In the genomic region with DNA sequence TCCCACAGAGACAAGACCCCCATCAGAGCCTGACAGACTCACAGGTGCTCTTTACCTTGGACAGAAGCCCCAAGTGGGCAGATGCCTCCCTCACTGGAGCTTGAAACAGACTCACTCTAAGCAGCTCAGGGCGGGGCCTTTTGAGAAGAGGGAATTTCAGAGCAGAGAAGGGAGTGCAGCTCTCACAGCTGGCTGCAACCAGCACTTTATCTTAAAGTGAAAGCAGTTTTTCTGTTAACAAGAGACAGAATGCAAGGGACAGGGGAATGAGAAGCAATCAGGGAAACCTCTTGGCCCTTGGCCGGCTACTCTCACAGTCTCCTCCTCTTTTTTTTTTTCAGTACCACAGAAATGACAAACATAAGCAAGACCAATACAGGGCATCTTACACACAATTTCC, we compare ENCODE assay signal across 10 mouse cellular contexts. TPM values are rescaled to one million over a fixed set of nuclear protein-coding genes. Genes with fewer than 3 reads are reported as not detected.
A peak's percentile ranks its signal among the peaks of the same experiment; 100 is the strongest.
DNase-seq lines count a peak whose midpoint lies in the region; ATAC-seq and TF ChIP-seq lines count a peak whose summit lies in the region.
"Had no signal": no experiment of that assay in that cellular context is flagged by ENCODE, and none has a peak within 500 bp of the region (broad histone marks: within the 10 kb centered on the region; RNA-seq: fewer than 3 reads in every experiment).

No protein-coding gene starts in this region.

- H3K36me3 ChIP-seq in midbrain, postnatal 0 days (ENCODE audit: insufficient read depth, low read length) = no peaks in the 10 kb centered on the region
- no peaks in the 10 kb centered on the region for H3K36me3 ChIP-seq in forebrain, embryonic 12.5 days (replicated peaks)
- H3K36me3 ChIP-seq: embryonic facial prominence, embryonic 12.5 days; midbrain, embryonic 12.5 days had no signal

- DNase-seq in embryo, embryonic 11 days = peak; percentile 24
- DNase-seq in embryo, embryonic 9.5 days (ENCODE audit: extremely low spot score) = no peak
- peak; percentile 21 for DNase-seq in kidney, postnatal 14 days
- DNase-seq in ovary, postnatal 36 days (ENCODE audit: low spot score) = peak; percentile 45
- no peak for DNase-seq in midbrain, postnatal 0 days (ENCODE audit: low spot score)

- H3K27ac ChIP-seq in midbrain, postnatal 0 days (ENCODE audit: low read depth, low read length) = no peak overlapping the region
- no peak overlapping the region for H3K27ac ChIP-seq in forebrain, embryonic 12.5 days
- H3K27ac ChIP-seq: embryonic facial prominence, embryonic 12.5 days; midbrain, embryonic 12.5 days had no signal

- 0 out of 2 replicates have a peak, but pooled peaks have one; percentile 32 for ATAC-seq in common myeloid progenitor, adult 5-6 weeks (replicated peaks; ENCODE audit: low read depth, poor library complexity, severe bottlenecking)
- no peak for ATAC-seq in midbrain, postnatal 0 days (ENCODE audit: low FRiP score)
- no peak for ATAC-seq in cerebellum, adult (ENCODE audit: insufficient number of reproducible peaks, low FRiP score, low TSS enrichment)
- no peak for ATAC-seq in forebrain, embryonic 12.5 days (ENCODE audit: low FRiP score)

- H3K4me3 ChIP-seq in midbrain, postnatal 0 days (ENCODE audit: low read depth, low read length) = no peak overlapping the region
- no peak overlapping the region for H3K4me3 ChIP-seq in forebrain, embryonic 12.5 days (replicated peaks)
- H3K4me3 ChIP-seq: embryonic facial prominence, embryonic 12.5 days; midbrain, embryonic 12.5 days had no signal

- H3K9me3 ChIP-seq in midbrain, postnatal 0 days (ENCODE audit: low read length) = no peaks in the 10 kb centered on the region
- H3K9me3 ChIP-seq in forebrain, embryonic 12.5 days = no peaks in the 10 kb centered on the region
- H3K9me3 ChIP-seq: embryonic facial prominence, embryonic 12.5 days; midbrain, embryonic 12.5 days had no signal

- no peak overlapping the region for H3K9ac ChIP-seq in midbrain, postnatal 0 days (replicated peaks; ENCODE audit: low read length, poor library complexity, severe bottlenecking)
- no peak overlapping the region for H3K9ac ChIP-seq in forebrain, embryonic 12.5 days
- H3K9ac ChIP-seq: embryonic facial prominence, embryonic 12.5 days; midbrain, embryonic 12.5 days had no signal

- TF ChIP-seq CTCF in midbrain, postnatal 0 days (IDR thresholded peaks at IDR 0.05) = no peak

- no peak overlapping the region for H3K4me2 ChIP-seq in midbrain, postnatal 0 days (ENCODE audit: low read depth, low read length, poor library complexity, severe bottlenecking)
- H3K4me2 ChIP-seq in forebrain, embryonic 12.5 days = no peak overlapping the region
- H3K4me2 ChIP-seq: embryonic facial prominence, embryonic 12.5 days; midbrain, embryonic 12.5 days had no signal

- no peaks in the 10 kb centered on the region for H3K27me3 ChIP-seq in midbrain, postnatal 0 days (ENCODE audit: insufficient read depth, low read length)
- no peaks in the 10 kb centered on the region for H3K27me3 ChIP-seq in forebrain, embryonic 12.5 days
- H3K27me3 ChIP-seq: embryonic facial prominence, embryonic 12.5 days; midbrain, embryonic 12.5 days had no signal

- whole genome bisulfite sequencing in midbrain, postnatal 0 days = 40% methylated on average over 2 of the region's 2 CpGs
- 31% methylated on average over 2 of the region's 2 CpGs for WGBS in forebrain, embryonic 12.5 days

- no peaks in the 10 kb centered on the region for H3K4me1 ChIP-seq in midbrain, postnatal 0 days (ENCODE audit: insufficient read depth, low read length)
- H3K4me1 ChIP-seq in forebrain, embryonic 12.5 days = no peaks in the 10 kb centered on the region
- H3K4me1 ChIP-seq: embryonic facial prominence, embryonic 12.5 days; midbrain, embryonic 12.5 days had no signal

RNA-seq across cellular contexts. Expression of a gene that starts 56.2 kb away (rescaled TPM):
- 1.0 TPM in 1 of 2 replicates, not detected in the other for total RNA-seq in common myeloid progenitor, adult 5-6 weeks (2017)
- total RNA-seq in midbrain, postnatal 0 days (2014; rRNA removed) = 70.5 and 77.2 TPM in 2 replicates
- 102 and 106 TPM in 2 replicates for polyA plus RNA-seq in midbrain, postnatal 0 days (2015; fragmentation: Nextera tagmentation; extraction: Ambion mirVana)
- polyA plus RNA-seq in forebrain, embryonic 12.5 days (2016; fragmentation: Nextera tagmentation; extraction: Ambion mirVana) = 40.6 and 43.8 TPM in 2 replicates

Comparison
In these comparisons a context has a peak if more than half of its experiments do, and no peak if none do; other contexts are left out.
1. DNase-seq: peak in embryo, embryonic 11 days (single experiment), kidney, postnatal 14 days (single experiment) and ovary, postnatal 36 days (single experiment); none in embryo, embryonic 9.5 days (single experiment) and midbrain, postnatal 0 days (single experiment).
2. RNA of a gene that starts 56.2 kb away (total RNA-seq): 70.5 to 77.2 TPM in midbrain, postnatal 0 days; 1.0 TPM in common myeloid progenitor, adult 5-6 weeks; every median in the first group is over 10 times any median in the second.